Mouse (Mus musculus) mature B cell (primary cell): ENCODE measurements around the gene Itgax.

ENCODE experiments used
- in situ Hi-C: fragments of 300-500 bp; cut with MboI; formaldehyde crosslinking; loops from 2 replicates; pipeline ENCODE4 v1.14.3; 2019

Itgax gene

DNA sequence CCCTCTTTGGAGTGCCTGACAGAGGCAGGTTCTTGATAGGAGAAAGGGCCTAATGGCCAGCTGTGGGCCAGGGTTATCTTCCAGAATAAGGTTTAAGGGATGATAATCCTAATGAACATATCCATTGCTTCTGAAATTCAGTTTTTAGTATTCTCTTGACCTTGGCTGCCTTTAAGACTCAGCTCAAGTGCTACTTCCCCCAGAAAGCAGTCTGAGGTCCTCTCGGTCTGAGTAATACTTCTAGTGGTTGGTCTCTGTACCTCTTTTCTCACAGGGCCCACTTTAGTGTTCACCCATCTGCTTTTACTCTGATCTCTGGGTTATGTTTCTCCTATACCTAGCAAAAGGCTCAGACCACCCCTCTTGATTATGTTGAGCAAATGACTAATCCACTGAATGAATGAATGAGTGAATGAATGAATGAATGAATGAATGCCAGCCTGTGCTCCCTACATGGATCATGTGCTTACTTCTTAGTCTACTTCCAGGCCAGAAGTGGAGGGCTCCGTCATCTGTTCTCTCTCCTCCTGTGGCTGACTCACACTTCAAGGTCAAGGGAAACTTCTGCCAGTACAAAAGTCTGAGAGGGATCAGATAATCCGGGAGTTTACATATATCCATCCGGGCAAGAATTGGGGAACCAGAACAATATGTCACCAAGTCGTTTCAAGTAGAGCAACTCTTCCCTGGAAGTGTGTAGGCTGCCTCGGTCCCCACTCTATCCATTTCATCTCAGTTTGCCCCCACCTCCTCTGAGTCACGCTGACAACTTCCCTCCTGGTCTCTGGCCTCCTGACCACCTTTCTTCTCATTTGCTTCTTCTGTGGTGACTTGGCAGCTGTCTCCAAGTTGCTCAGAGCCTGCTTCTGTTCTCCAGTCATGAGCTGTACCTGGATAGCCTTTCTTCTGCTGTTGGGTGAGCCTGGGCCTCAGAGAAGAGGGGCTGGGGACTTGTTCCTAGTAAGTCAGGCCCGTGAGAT, at the start of gene Itgax:
Itgax (plus strand) TSS at position 807 of the 980 bp plus-strand sequence.
- in situ Hi-C loops, result no loop called here

DNA sequence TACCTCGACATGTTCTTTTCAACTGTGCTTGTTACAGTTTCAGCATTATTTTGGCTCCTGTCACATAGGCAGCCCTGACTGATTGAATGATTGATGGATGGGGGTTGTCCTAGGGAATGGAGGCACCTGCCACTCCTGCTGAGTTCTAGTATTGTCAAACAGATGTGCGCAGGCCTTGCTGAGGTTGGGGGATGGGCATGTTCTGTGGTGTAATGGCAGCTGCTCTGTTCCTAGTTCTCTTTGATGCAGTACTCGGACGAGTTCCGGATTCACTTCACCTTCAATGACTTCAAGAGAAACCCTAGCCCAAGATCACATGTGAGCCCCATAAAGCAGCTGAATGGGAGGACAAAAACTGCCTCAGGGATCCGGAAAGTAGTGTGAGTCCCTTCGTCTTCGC, 49.3 kb upstream of the Itgax start:
- in situ Hi-C loops, result no loop called here

DNA sequence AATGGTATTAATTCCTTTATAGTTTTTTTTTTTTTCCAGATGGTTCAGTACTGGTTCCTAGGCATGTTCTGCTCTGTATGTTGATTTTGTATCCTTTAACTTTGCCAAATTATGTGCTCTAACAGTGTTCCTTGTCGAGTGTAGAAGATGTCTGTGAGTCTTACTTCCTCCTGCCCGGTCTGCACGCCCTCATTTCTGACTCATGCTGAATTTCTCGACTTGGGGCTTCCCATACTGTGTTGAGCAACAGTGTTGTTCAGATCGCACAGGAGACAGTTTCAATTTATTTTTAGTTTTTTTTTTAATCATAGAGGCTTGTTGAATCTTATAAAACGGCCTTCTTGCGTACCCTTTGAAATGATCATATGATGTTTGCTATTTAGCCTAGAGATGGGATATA, 40.2 kb upstream of the Itgax start:
- in situ Hi-C loops, result no loop called here

DNA sequence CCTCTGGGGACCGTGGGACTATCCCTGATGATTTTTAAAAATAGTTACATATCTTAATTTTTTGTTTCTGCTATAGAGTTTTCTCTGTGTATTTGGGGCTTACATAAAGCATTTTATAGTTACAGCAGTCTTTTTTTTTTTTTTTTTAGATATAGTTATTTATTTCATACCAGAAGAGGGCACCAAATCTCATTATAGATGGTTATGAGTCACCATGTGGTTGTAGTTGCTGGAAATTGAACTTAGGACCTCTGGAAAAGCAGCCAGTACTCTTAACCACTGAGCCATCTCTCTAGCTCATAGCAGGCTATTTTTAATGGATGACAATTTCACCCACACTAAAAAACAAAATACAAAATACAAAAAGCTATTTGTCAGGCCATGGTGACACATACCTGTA, 31.2 kb upstream of the Itgax start:
- in situ Hi-C loops, result no loop called here

DNA sequence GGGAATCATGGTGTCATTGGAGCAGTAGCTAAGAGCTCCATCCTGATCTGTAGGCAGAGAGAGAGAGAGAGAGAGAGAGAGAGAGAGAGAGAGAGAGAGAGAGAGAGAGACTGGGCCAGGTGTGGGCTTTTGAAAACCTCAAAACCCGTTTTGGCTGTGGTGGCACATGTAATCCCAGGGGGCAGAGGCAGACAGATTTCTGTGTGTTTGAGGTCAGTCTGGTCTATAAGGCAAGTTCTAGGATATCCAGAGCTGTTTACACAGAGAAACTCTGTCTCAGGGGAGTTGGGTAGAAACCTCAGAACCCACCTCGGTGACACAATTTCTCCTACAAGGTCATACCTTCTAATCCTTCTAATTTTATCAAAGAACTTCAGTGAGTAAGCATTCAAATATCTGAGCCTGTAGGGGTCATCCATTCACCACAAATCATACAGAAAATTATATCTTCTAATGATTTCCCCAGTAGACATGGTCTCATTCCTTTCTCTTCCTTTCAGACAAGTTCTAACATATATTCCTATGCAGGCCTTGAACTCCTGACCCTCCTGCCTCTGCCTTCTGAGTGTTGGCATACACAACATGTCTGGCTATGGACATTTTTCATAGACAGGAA, 28.5 kb upstream of the Itgax start:
- in situ Hi-C loops, result loop anchor here (5.0 kb wide), 1 partner anchor 106 kb away; the partner anchor contains the start of gene Cox6a2

DNA sequence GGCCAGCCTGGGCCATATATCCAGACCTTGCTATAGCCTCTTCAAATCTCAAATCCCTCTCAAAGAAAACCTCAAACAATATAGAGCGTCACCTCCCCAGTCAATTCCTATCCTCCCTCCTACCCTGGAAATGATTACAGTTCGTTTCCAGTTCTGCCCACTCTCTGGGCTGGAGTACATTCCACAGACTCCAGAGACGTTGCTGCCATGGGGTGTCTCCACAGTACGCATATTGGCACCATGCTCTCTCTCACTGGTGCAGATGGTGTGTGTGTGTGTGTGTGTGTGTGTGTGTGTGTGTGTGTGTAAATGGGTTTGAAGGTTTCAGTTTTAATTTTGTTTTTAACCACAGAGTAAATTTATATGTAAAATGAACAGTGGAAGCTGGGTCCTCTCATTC, 24.1 kb upstream of the Itgax start:
- in situ Hi-C loops, result no loop called here

DNA sequence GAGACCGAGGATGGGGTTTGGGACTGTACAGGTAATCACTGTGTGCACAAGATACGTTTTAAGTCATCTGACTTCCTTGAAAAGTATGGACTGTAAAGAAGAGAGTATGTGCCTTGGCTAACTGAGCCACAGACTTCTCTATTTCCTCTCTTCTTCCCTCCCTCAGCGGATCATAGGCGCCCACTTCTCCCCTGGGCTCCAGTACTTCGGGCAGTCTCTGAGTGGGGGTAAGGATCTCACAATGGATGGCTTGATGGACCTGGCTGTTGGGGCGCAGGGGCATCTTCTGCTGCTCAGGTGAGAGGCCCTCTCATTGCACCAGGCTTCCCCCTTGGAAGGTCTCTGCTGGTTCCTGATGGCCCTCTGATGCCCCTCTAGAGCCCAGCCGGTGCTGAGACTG, 21.9 kb upstream of the Itgax start:
- in situ Hi-C loops, result no loop called here

DNA sequence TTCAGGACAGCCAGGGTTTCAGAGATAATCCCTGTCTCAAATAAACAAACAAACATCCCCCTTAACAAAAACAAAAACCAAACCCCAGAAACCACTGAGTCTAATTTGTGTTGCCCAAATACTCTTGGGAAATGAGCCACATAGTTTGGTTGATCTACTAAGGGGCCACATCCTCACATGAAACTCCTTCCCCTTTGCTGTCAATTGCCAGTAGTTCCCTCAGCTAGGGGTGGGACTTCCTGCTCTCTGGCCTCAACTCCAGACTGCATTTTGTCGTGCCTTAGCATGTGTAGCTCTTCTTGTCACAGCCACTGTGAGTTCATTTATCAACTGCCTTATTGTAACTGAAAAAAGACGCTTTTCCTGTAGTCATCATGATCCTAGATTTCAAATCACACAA, 19.0 kb upstream of the Itgax start:
- in situ Hi-C loops, result no loop called here

DNA sequence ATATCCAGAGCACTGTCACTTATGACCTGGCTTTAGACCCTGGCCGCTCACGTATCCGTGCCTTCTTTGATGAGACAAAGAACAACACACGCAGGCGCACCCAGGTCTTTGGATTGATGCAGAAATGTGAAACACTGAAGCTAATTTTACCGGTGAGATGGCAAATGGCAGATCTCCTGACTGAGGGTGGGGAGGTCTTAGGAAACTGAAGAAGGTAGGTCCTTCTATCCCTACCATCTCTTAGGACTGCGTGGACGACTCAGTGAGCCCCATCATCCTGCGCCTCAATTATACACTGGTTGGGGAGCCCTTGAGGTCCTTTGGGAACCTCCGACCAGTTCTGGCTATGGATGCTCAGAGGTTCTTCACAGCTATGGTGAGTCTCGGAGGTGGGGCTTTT, 17.2 kb upstream of the Itgax start:
- in situ Hi-C loops, result no loop called here

DNA sequence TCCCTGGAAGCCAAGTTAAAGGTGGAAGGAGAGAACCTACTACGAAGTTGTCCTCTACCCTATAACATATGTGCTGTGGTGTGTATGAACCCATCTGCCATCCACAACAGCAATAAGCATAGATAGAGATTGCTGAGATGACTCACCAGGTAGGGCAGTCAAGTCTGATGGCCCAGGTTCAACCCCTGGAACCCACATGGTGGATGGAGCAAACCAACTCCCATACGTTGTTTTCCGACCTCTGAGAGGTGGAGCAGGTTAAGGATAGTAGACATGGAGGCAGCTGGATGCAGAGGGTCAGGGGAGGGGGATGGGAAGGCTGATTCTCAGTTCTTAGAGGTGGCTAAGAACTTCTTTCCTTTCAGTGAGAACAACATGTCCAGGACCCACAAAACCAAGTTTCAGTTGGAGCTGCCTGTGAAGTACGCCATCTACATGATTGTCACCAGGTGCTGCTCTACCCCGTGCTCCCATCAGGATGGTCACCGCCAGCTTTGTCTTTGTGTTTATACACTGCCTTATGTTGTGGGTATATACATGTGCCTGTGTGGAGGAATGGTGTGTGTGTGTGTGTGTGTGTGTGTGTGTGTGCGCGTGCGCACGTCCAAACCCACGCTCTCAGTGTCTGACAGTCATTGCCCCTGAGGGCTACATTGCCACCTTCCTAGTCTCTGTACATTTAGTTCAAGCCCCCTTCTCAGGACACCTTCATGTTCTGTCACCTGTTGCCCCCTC, 14.8 kb upstream of the Itgax start:
- in situ Hi-C loops, result no loop called here

DNA sequence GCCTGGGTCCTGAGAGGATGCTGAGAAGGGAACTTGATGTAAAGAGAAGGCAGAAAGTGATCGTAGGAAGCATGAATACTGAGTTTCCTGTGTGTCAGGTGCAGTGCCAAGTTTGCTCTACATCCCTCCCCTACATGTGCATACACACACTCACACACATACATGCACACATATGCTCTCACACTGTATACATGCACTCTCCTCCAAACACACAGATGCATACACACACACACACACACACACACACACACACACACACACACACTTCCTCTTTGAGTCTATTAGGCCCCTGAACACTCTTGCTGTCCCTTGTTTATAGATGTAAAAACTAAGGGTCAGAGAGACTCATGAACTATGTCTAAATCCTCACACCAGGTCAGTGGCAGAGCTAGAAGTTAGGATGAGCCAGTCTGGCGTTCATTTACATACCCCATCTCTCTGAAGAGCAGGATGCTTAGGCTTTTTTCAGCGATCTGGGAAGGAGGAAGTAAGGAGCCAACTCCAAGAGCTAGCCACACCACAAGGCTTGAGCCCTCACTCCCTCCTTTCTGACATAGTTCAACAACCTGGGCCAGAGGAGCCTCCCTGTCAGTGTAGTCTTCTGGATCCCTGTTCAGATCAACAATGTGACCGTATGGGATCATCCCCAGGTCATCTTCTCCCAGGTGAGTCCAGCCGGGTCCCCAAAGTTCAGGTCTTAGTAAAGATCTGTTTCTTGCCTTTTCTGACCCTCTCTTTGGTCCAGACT, 14.0 kb upstream of the Itgax start:
- in situ Hi-C loops, result no loop called here

DNA sequence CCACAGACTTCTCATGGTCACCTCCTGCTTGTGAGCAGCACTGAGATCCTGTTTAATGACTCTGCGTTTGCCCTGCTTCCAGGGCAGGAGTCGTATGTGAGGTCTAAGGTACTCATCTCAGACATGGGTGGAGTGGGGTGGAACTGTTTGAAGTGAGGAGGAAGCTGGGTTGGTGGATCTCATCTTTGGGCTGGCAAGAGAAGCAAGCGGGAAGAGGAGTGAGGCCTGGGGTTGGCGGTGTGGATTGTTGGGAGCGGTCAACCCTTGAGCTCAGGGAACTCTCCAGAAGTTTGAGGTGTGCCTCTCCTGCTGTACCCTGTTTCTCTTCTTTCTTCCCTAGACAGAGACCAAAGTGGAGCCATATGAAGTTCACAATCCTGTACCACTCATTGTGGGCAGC, 13.0 kb upstream of the Itgax start:
- in situ Hi-C loops, result no loop called here

DNA sequence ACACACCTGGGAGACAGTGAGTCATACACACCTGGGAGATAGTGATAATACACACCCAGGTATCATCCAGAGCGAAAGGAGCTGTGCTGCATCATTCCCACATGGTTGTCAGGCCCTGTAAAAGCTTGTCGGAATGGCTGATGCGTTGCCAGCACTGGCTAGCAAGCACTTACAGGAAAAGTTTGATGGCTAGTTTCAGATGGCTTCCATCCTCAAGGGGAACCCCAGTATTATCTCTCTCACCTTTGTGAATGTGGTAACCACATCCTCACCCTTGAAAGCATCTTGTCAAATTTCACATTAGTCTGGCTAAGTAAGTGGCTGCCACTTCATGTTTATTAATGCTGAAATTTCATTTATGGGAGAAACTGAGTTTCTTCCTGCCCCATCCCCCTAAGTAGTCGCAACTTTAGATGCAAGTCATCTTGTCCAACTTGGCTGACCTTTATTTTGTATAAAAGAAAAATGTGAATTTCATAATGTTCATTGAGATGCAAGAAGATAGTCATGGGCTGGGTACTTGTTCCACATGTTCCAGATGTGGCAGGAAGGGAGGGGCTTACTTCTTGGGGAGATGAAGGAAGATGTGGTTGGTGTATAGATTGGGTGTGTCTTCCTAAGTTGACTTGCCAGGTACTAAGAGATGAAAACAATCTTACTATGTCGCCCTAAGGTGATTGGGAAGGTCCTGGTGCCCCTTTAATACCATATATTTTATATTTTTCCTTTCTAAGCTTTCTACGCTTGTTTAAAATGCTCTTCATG, 9.4 kb upstream of the Itgax start:
- in situ Hi-C loops, result no loop called here

DNA sequence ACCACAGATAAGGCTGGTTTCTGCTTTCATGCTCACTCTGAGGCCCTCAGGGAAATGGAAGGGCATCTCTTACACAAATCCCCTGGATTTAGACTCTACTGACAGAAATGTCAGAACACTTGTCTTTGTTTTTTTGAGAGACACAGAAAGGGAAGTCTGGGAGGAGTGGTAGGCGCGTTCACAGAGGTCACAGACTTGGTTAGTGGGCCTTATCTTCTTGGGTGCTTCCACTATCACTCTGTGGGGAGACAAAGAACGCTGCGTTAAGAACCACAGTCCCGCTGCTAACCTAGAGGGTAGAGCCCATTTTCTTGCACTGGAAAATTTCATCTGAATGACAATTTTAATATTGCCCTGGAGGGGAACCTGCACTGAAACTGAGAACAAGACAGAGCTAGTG, 2.8 kb downstream of the Itgax start:
- in situ Hi-C loops, result no loop called here

DNA sequence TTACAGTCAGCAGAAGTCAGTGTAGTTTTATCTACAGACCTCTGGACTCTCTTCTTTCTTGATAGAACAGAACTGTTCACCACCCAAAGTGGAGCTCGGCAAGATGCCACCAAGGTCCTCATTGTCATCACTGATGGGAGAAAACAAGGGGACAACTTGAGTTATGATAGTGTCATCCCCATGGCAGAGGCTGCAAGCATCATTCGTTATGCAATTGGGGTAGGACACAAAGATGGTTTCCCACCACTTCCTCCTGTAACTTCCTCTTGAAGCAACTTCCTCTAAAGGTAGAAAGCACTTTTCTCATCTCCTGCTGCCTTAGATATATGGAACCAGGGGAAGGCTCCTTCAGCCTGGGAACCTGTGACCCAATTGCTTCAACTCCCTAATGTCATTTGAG, 4.2 kb downstream of the Itgax start:
- in situ Hi-C loops, result no loop called here

DNA sequence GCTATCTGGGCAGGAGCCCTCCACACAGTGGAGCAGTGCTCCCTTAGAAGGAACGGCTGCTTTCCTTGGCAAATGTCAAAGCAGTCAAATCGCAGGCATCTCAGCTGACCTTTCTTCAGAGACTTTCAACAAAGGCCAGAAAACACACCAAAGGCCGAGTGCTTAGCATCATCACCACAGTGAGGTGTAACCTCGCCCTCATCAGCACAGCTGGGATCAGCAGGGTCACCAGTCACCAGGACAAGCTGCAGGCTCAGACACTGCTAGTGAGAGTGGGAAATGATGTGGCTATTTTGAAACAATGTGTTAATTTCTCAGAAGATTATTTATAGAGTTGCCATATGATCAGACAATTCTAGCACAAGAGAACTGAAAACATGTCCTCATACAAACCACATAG, 7.6 kb downstream of the Itgax start:
- in situ Hi-C loops, result no loop called here

DNA sequence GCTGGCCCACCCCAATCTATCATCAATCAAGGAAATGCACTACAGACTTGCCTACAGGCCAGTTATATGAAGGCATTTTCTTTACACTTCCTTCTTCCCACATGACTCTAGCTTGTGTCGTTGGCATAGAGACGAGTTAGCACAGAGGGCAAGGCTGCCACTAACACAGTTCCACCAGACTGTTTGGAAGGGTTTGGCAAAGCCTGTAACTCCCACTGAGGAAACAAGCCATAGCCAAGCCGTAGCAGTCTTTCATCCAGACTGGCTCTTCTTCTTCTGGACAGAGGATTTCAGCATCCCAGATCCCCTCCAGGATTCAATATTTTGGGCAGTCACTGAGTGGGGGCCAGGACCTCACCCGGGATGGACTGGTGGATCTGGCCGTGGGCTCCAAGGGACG, 10.3 kb downstream of the Itgax start:
- in situ Hi-C loops, result no loop called here

DNA sequence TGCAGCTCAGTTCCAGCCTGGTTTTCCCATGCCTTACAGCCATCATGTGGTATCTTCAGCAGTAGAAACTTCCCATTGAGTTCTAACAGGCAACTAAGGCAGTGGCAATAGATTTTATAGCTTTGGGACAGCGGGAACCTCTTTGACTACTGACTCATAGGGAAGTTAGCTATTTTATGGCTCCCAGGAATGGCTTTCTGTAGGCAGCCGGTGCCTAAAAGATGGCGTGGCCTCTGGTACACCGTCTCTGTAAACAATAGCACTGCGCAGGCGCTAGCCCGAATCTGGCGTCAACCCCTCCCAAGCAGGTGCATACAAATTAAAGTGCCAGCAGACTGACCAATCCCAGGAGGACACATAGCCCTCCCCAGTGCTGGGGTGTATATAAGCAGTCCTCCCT, 21.6 kb downstream of the Itgax start:
- in situ Hi-C loops, result no loop called here

DNA sequence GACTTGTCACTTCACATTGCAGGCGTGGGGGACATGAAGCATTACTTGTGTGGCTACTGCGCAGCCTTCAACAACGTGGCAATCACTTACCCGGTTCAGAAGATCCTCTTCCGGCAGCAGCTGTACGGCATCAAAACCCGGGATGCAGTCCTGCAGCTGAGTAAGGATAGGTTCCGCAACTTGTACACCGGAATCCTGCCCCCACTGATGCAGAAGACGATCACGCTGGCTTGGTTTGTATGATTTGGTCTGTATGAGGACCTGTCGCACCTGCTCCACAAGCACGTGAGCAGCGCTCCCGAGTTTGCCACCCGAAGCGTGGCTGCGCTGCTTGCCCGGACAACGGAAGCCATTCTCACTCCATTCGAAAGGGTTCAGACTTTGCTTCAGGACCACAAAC, 24.7 kb downstream of the Itgax start, which contains the start of gene Itgad:
Itgad (plus strand) TSS at position 301 of the 400 bp plus-strand sequence.
- in situ Hi-C loops, result no loop called here

DNA sequence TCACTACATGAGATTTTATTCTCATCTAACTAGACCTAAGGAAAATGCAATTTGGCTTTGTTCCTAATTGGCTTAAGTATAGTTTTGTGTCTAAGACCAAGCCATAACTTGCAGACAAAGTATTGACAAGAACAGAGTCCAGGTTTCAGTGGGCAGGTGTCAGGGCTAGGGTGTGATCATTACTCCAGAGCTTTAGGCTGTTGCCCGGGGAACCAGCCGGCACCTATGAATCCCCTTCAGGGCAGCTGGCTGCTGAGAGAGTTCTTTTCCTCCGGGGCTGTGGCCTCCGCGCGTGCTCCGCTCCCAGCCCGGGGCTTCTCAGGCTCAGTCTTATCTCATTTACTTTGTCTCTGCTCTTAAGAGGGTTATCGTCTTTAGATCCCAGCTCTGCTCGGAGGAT, 25.6 kb downstream of the Itgax start:
- in situ Hi-C loops, result no loop called here
